Mouse (Mus musculus) CD4-positive helper T cell, adult 2 months (primary cell): Measurements from ENCODE around the gene Rps15a.
A peak's percentile ranks its signal among the peaks of the same experiment; 100 is the strongest.

Experiments
- DNase-seq: peaks from one replicate; pipeline ENCODE4 v3.0.0-alpha.2; 2012; ENCODE audit warnings: low read depth, missing footprints, low spot score

Rps15a gene

GRCm38 (mm10) chr7:118115877-118116568, at the start of gene Rps15a:
Gene Rps15a (minus strand): TSS chr7:118116188.
- DNase-seq = peak; percentile 97

- no peak for DNase-seq
These were observed 47.0 kb upstream of the Rps15a start for GRCm38 (mm10) chr7:118163006-118163405.

- no peak for DNase-seq
These were observed 44.1 kb upstream of the Rps15a start for GRCm38 (mm10) chr7:118160121-118160520.

- DNase-seq = no peak
These were observed 40.5 kb upstream of the Rps15a start for GRCm38 (mm10) chr7:118156461-118156860.

- no peak for DNase-seq
These were observed 38.2 kb upstream of the Rps15a start for GRCm38 (mm10) chr7:118154150-118154549.

- DNase-seq = no peak
These were observed 27.6 kb upstream of the Rps15a start for GRCm38 (mm10) chr7:118143602-118144001.

- no peak for DNase-seq
These were observed 27.1 kb upstream of the Rps15a start for GRCm38 (mm10) chr7:118143123-118143522.

GRCm38 (mm10) chr7:118141271-118141670, 25.3 kb upstream of the Rps15a start:
- DNase-seq = no peak

- DNase-seq = no peak
These were observed 19.1 kb upstream of the Rps15a start for GRCm38 (mm10) chr7:118135128-118135527.

- DNase-seq = peak; percentile 99
These were observed 13.5 kb upstream of the Rps15a start, which contains the start of gene Arl6ip1 for GRCm38 (mm10) chr7:118129430-118130041. Gene Arl6ip1 (minus strand): TSS chr7:118129662.

- DNase-seq = no peak
These were observed 13.0 kb upstream of the Rps15a start for GRCm38 (mm10) chr7:118128925-118129429.

- DNase-seq = no peak
These were observed 10.4 kb upstream of the Rps15a start for GRCm38 (mm10) chr7:118126219-118126875.

GRCm38 (mm10) chr7:118125736-118126135, 9.7 kb upstream of the Rps15a start:
- no peak for DNase-seq

GRCm38 (mm10) chr7:118123512-118124411, 7.8 kb upstream of the Rps15a start:
- no peak for DNase-seq

- DNase-seq = no peak
These were observed 6.2 kb upstream of the Rps15a start for GRCm38 (mm10) chr7:118122235-118122634.

- no peak for DNase-seq
These were observed 4.7 kb upstream of the Rps15a start for GRCm38 (mm10) chr7:118120654-118121053.

- peak; percentile 63 for DNase-seq
These were observed 4.0 kb upstream of the Rps15a start for GRCm38 (mm10) chr7:118119946-118120345.

- DNase-seq = no peak
These were observed 3.2 kb upstream of the Rps15a start for GRCm38 (mm10) chr7:118119142-118119541.

- DNase-seq = no peak
These were observed 2.4 kb upstream of the Rps15a start for GRCm38 (mm10) chr7:118118426-118118825.

GRCm38 (mm10) chr7:118117539-118118210, 1.7 kb upstream of the Rps15a start:
- DNase-seq = no peak
